Mouse (Mus musculus): ENCODE measurements around the gene Atp10a.

GRCm38 (mm10) chr7:58740842-58741241 lies 84.9 kb downstream of the Atp10a start:
- TF ChIP-seq CTCF (IDR thresholded peaks at IDR 0.05; ENCODE audit: low read depth) (no peak), EP300 (IDR thresholded peaks at IDR 0.05; ENCODE audit: low read depth) (no peak)

Measured in liver, postnatal 0 days (tissue).